ENCODE assay signal across 20 mouse cellular contexts in the genomic region with DNA sequence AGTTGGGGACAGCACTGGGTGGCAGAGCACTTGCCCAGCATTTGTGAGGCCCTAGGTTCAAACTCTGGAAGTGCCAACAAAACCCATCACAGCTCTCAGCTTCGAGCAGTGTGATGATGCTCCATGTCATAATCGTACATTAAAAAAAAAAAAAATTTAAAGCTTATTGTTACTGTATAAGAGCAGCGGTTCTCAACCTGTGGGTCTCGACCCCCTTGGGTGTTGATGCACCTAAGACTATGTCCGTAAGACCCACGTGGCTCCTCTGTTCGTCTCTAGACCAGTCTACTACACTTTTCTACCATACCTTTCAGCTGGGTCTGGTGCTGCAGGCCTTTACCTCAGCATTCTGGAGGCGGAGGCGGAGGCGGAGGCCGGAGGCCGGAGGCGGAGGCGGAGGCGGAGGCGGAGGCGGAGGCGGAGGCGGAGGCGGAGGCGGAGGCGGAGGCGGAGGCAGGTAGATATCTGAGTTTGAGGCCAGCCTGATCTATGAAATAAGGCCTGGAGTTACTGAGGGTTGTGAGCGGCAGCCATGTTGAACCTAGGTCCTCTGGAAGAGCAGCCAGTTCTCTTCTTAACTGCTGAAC. TPM values are rescaled to one million over a fixed set of nuclear protein-coding genes. Genes with fewer than 3 reads are reported as not detected.
DNase-seq lines count a peak whose midpoint lies in the region; ATAC-seq and TF ChIP-seq lines count a peak whose summit lies in the region.
"Had no signal": no experiment of that assay in that cellular context is flagged by ENCODE, and none has a peak within 500 bp of the region (broad histone marks: within the 10 kb centered on the region; RNA-seq: fewer than 3 reads in every experiment).

No protein-coding gene starts in this region.

- WGBS in liver, embryonic 12.5 days (ENCODE audit: insufficient replicate concordance), result 76% methylated on average over 24 of the region's 24 CpGs
- 82% methylated on average over 24 of the region's 24 CpGs for WGBS in heart, embryonic 10.5 days

- TF ChIP-seq CTCF in ES-Bruce4 (IDR thresholded peaks at IDR 0.05; ENCODE audit: low read depth, low read length) (no peak), MEL (IDR thresholded peaks at IDR 0.05 in 2 of 3, conservative IDR thresholded peaks at IDR 0.05 in 1 of 3; ENCODE audit: control insufficient read depth in 1 of 3, insufficient read depth in 1 of 3, low read depth in 2 of 3, low read length in 3 of 3, poor library complexity in 1 of 3, severe bottlenecking in 1 of 3) (no peak)

- no peak for TF ChIP-seq RAD21 in MEL (IDR thresholded peaks at IDR 0.05; ENCODE audit: low read depth, low read length)

- DNase-seq in 416B (ENCODE audit: low read depth) (peak; percentile 48), MEL (ENCODE audit: low read depth, low spot score) (peak; percentile 44)
- no peak for DNase-seq in heart, embryonic 10.5 days (ENCODE audit: low spot score)
- no peak for DNase-seq in adrenal gland, postnatal 10 days
- DNase-seq in right cerebral cortex, postnatal 25 days, result no peak
- DNase-seq: cerebellum, adult 2 months; cerebellum, postnatal 14 days; embryo, embryonic 11 days; heart, adult 2 months; heart, postnatal 36 days had no signal

- H3K4me3 ChIP-seq in ES-Bruce4 (ENCODE audit: low read depth, low read length) (peak overlapping the region; percentile 66), MEL (ENCODE audit: control insufficient read depth in 1 of 2, insufficient read depth in 1 of 2, low read depth in 2 of 2, low read length in 2 of 2) (no peak overlapping the region)
- H3K4me3 ChIP-seq in liver, embryonic 12.5 days, result no peak overlapping the region
- H3K4me3 ChIP-seq in heart, embryonic 10.5 days, result no peak overlapping the region
- H3K4me3 ChIP-seq: embryonic facial prominence, embryonic 15.5 days; erythroblast, embryonic 14.5 days; forebrain, embryonic 10.5 days; heart, adult 2 months; heart, embryonic 13.5 days had no signal

- no peak overlapping the region for H3K4me2 ChIP-seq in liver, embryonic 12.5 days
- H3K4me2 ChIP-seq: embryonic facial prominence, embryonic 15.5 days; heart, embryonic 13.5 days had no signal

- H3K27ac ChIP-seq in ES-Bruce4 (ENCODE audit: insufficient read depth, low read length) (peak overlapping the region; percentile 90), MEL (ENCODE audit: control insufficient read depth, low read depth, low read length) (no peak overlapping the region)
- H3K27ac ChIP-seq in liver, embryonic 12.5 days, result no peak overlapping the region
- no peak overlapping the region for H3K27ac ChIP-seq in heart, embryonic 10.5 days
- H3K27ac ChIP-seq: embryonic facial prominence, embryonic 15.5 days; forebrain, embryonic 10.5 days; heart, adult 2 months; heart, embryonic 13.5 days had no signal

- no peaks in the 10 kb centered on the region for H3K9me3 ChIP-seq in ES-Bruce4 (replicated peaks; ENCODE audit: control insufficient read depth, insufficient read depth, low read length, poor library complexity, severe bottlenecking)
- no peaks in the 10 kb centered on the region for H3K9me3 ChIP-seq in MEL (replicated peaks; ENCODE audit: insufficient read depth, low read length)
- no peaks in the 10 kb centered on the region for H3K9me3 ChIP-seq in liver, embryonic 12.5 days (replicated peaks)
- no peaks in the 10 kb centered on the region for H3K9me3 ChIP-seq in heart, embryonic 10.5 days
- H3K9me3 ChIP-seq: embryonic facial prominence, embryonic 15.5 days; forebrain, embryonic 10.5 days; heart, embryonic 13.5 days had no signal

- no peaks in the 10 kb centered on the region for H3K79me2 ChIP-seq in MEL (ENCODE audit: control insufficient read depth, insufficient read depth, low read length, poor library complexity)

- H3K9ac ChIP-seq in ES-Bruce4 (ENCODE audit: low read depth, poor library complexity, severe bottlenecking) (peak overlapping the region; percentile 60), MEL (ENCODE audit: control insufficient read depth, low read depth, low read length, poor library complexity, severe bottlenecking) (0 out of 2 replicates have a peak overlapping the region, but pooled peaks have one; percentile 2)
- H3K9ac ChIP-seq in liver, embryonic 12.5 days, result no peak overlapping the region
- H3K9ac ChIP-seq: embryonic facial prominence, embryonic 15.5 days; heart, embryonic 13.5 days had no signal

- ATAC-seq in liver, embryonic 12.5 days, result peak; percentile 56
- ATAC-seq: forebrain, embryonic 14.5 days; hindbrain, embryonic 16.5 days; inflammation-experienced regulatory T-cells, adult 6 months; intestine, postnatal 0 days had no signal

- peak; percentile 88 for TF ChIP-seq POLR2A in ES-Bruce4 (IDR thresholded peaks at IDR 0.05; ENCODE audit: insufficient read depth, low read length)
- no peak for TF ChIP-seq POLR2A in MEL (IDR thresholded peaks at IDR 0.05; ENCODE audit: control insufficient read depth in 1 of 2, insufficient read depth in 1 of 2, low read depth in 1 of 2, low read length in 2 of 2, poor library complexity in 1 of 2)

- TF ChIP-seq EP300 in ES-Bruce4 (IDR thresholded peaks at IDR 0.05; ENCODE audit: insufficient read depth, low read depth, low read length) (no peak), MEL (IDR thresholded peaks at IDR 0.05; ENCODE audit: low read depth in 1 of 2, low read length in 2 of 2) (no peak)

- H3K27me3 ChIP-seq in ES-Bruce4 (ENCODE audit: control insufficient read depth, insufficient read depth, low read length, poor library complexity, severe bottlenecking) (no peaks in the 10 kb centered on the region), MEL (ENCODE audit: control insufficient read depth in 1 of 2, insufficient read depth in 2 of 2, low read length in 2 of 2) (no peaks in the 10 kb centered on the region)
- no peaks in the 10 kb centered on the region for H3K27me3 ChIP-seq in liver, embryonic 12.5 days (replicated peaks)
- H3K27me3 ChIP-seq in heart, embryonic 10.5 days (ENCODE audit: insufficient read depth, poor library complexity, severe bottlenecking), result no peaks in the 10 kb centered on the region
- H3K27me3 ChIP-seq: embryonic facial prominence, embryonic 15.5 days; heart, embryonic 13.5 days had no signal

- H3K36me3 ChIP-seq in ES-Bruce4 (ENCODE audit: control insufficient read depth, insufficient read depth, low read length, poor library complexity, severe bottlenecking) (no peaks in the 10 kb centered on the region), MEL (ENCODE audit: control insufficient read depth in 1 of 2, insufficient read depth in 2 of 2, low read length in 2 of 2) (peaks cover 0 to 8% of the 10 kb centered on the region in 2 experiments; a peak in 2 of 4 replicates)
- H3K36me3 ChIP-seq in liver, embryonic 12.5 days, result no peaks in the 10 kb centered on the region
- H3K36me3 ChIP-seq in heart, embryonic 10.5 days, result no peaks in the 10 kb centered on the region
- H3K36me3 ChIP-seq: embryonic facial prominence, embryonic 15.5 days; forebrain, embryonic 10.5 days; heart, embryonic 13.5 days had no signal

- H3K4me1 ChIP-seq in ES-Bruce4 (ENCODE audit: control insufficient read depth, insufficient read depth, low read length) (peaks cover 2% of the 10 kb centered on the region), MEL (ENCODE audit: control insufficient read depth in 1 of 2, insufficient read depth in 2 of 2, low read length in 2 of 2) (peaks cover 0 to 6% of the 10 kb centered on the region in 2 experiments; a peak in 1 of 4 replicates)
- peaks cover 13% of the 10 kb centered on the region for H3K4me1 ChIP-seq in liver, embryonic 12.5 days
- no peaks in the 10 kb centered on the region for H3K4me1 ChIP-seq in heart, embryonic 10.5 days
- H3K4me1 ChIP-seq: embryonic facial prominence, embryonic 15.5 days; forebrain, embryonic 10.5 days; heart, embryonic 13.5 days had no signal

RNA-seq across cellular contexts. Expression of a gene that starts 9.8 kb away (rescaled TPM):
- polyA plus RNA-seq in ES-Bruce4 (2011; ENCODE audit: insufficient read depth, insufficient read length, low read depth, missing spikeins) (1.3 and 4.3 TPM in 2 replicates), MEL (2012; ENCODE audit: insufficient read depth in 1 of 2, insufficient read length in 2 of 2, low read depth in 1 of 2, low replicate concordance in 2 of 2, missing spikeins in 1 of 2) (under 1 TPM in 1 of 2 experiments, not detected in 1; 0.88 TPM)
- total RNA-seq in MEL (2012; rRNA removed), result 0.59 and 1.2 TPM in 2 replicates
- 0.87 and 0.92 TPM in 2 replicates for polyA plus RNA-seq in liver, embryonic 12.5 days (2016; fragmentation: Nextera tagmentation; extraction: Ambion mirVana)
- polyA plus RNA-seq in heart, embryonic 10.5 days (2016; fragmentation: Nextera tagmentation; extraction: Ambion mirVana), result 1.8 and 2.4 TPM in 2 replicates
- total RNA-seq in adrenal gland, postnatal 10 days (2021), result 1 to 10 TPM; 4.0 to 5.8 TPM
- polyA plus RNA-seq: erythroblast, embryonic 14.5 days had no signal

RNA-seq across cellular contexts. Expression of a gene that starts 19.8 kb away (rescaled TPM):
- 5.4 and 6.1 TPM in 2 replicates for polyA plus RNA-seq in ES-Bruce4 (2011; ENCODE audit: insufficient read depth, insufficient read length, low read depth, missing spikeins)
- 0.26 and 0.62 TPM in 2 replicates for total RNA-seq in MEL (2012; rRNA removed)
- polyA plus RNA-seq in MEL (2012; ENCODE audit: insufficient read depth in 1 of 2, insufficient read length in 2 of 2, low read depth in 1 of 2, low replicate concordance in 2 of 2, missing spikeins in 1 of 2), result under 1 TPM in 1 of 2 experiments, not detected in 1; 0.72 TPM
- 0.23 TPM in 2 replicates for polyA plus RNA-seq in liver, embryonic 12.5 days (2016; fragmentation: Nextera tagmentation; extraction: Ambion mirVana)
- 0.48 and 0.53 TPM in 2 replicates for polyA plus RNA-seq in heart, embryonic 10.5 days (2016; fragmentation: Nextera tagmentation; extraction: Ambion mirVana)
- total RNA-seq in adrenal gland, postnatal 10 days (2021), result 1 to 10 TPM; 3.2 to 8.0 TPM
- polyA plus RNA-seq: erythroblast, embryonic 14.5 days; intestine, postnatal 0 days had no signal

RNA-seq across cellular contexts. Expression of a gene that starts 22.6 kb away (rescaled TPM):
- polyA plus RNA-seq in ES-Bruce4 (2011; ENCODE audit: insufficient read depth, insufficient read length, low read depth, missing spikeins), result 12.9 and 13.1 TPM in 2 replicates
- total RNA-seq in MEL (2012; rRNA removed), result 2.5 and 4.2 TPM in 2 replicates
- 1 to 10 TPM in 1 of 2 experiments, not detected in 1; 4.0 TPM for polyA plus RNA-seq in MEL (2012; ENCODE audit: insufficient read depth in 1 of 2, insufficient read length in 2 of 2, low read depth in 1 of 2, low replicate concordance in 2 of 2, missing spikeins in 1 of 2)
- polyA plus RNA-seq in liver, embryonic 12.5 days (2016; fragmentation: Nextera tagmentation; extraction: Ambion mirVana), result 1.7 and 1.8 TPM in 2 replicates
- polyA plus RNA-seq in heart, embryonic 10.5 days (2016; fragmentation: Nextera tagmentation; extraction: Ambion mirVana), result 4.2 and 5.4 TPM in 2 replicates
- 1 to 10 TPM; 2.8 to 3.6 TPM for total RNA-seq in adrenal gland, postnatal 10 days (2021)

RNA-seq across cellular contexts. Expression of a gene that starts 23.6 kb away (rescaled TPM):
- polyA plus RNA-seq in ES-Bruce4 (2011; ENCODE audit: insufficient read depth, insufficient read length, low read depth, missing spikeins), result 72.6 and 73.3 TPM in 2 replicates
- total RNA-seq in MEL (2012; rRNA removed), result 22.9 and 24.2 TPM in 2 replicates
- 10 to 100 TPM in 1 of 2 experiments, not detected in 1; 42.4 TPM for polyA plus RNA-seq in MEL (2012; ENCODE audit: insufficient read depth in 1 of 2, insufficient read length in 2 of 2, low read depth in 1 of 2, low replicate concordance in 2 of 2, missing spikeins in 1 of 2)
- polyA plus RNA-seq in liver, embryonic 12.5 days (2016; fragmentation: Nextera tagmentation; extraction: Ambion mirVana), result 29.8 and 31.2 TPM in 2 replicates
- 18.3 and 25.8 TPM in 2 replicates for polyA plus RNA-seq in heart, embryonic 10.5 days (2016; fragmentation: Nextera tagmentation; extraction: Ambion mirVana)
- total RNA-seq in adrenal gland, postnatal 10 days (2021), result 10 to 100 TPM; 29.5 to 30.4 TPM

RNA-seq across cellular contexts. Expression of a gene that starts 30.9 kb away (rescaled TPM):
- 337 and 340 TPM in 2 replicates for polyA plus RNA-seq in ES-Bruce4 (2011; ENCODE audit: insufficient read depth, insufficient read length, low read depth, missing spikeins)
- 905 and 951 TPM in 2 replicates for total RNA-seq in MEL (2012; rRNA removed)
- polyA plus RNA-seq in MEL (2012; ENCODE audit: insufficient read depth in 1 of 2, insufficient read length in 2 of 2, low read depth in 1 of 2, low replicate concordance in 2 of 2, missing spikeins in 1 of 2), result 100 to 1,000 TPM in 1 of 2 experiments, not detected in 1; 588 TPM
- 607 and 628 TPM in 2 replicates for polyA plus RNA-seq in liver, embryonic 12.5 days (2016; fragmentation: Nextera tagmentation; extraction: Ambion mirVana)
- polyA plus RNA-seq in heart, embryonic 10.5 days (2016; fragmentation: Nextera tagmentation; extraction: Ambion mirVana), result 962 and 1,044 TPM in 2 replicates
- total RNA-seq in adrenal gland, postnatal 10 days (2021), result 1,000 to 10,000 TPM in 1 of 2 experiments, 100 to 1,000 TPM in 1; 975 to 1,063 TPM

Comparison
In these comparisons a context has a peak if more than half of its experiments do, and no peak if none do; other contexts are left out.
1. DNase-seq: peak in 416B (single experiment) and MEL (single experiment); none in heart, embryonic 10.5 days (single experiment), adrenal gland, postnatal 10 days (single experiment) and right cerebral cortex, postnatal 25 days (single experiment).